Mouse (Mus musculus) left cerebral cortex, adult 11 months (tissue): ENCODE measurements around the gene Myh2.
A peak's percentile ranks its signal among the peaks of the same experiment; 100 is the strongest.

Experiments
- DNase-seq: peaks from one replicate; pipeline ENCODE4 v3.0.0; 2022; ENCODE audit warnings: low spot score

The Myh2 gene

GRCm38 (mm10) chr11:67151651-67152630 lies 18.9 kb upstream of the Myh2 start:
- no peak for DNase-seq

- peak; percentile 43 for DNase-seq
These were observed 17.7 kb upstream of the Myh2 start for GRCm38 (mm10) chr11:67153123-67153522.

- DNase-seq: no peak
These were observed 17.0 kb upstream of the Myh2 start for GRCm38 (mm10) chr11:67153843-67154242.

GRCm38 (mm10) chr11:67155650-67156049 lies 15.2 kb upstream of the Myh2 start:
- no peak for DNase-seq

GRCm38 (mm10) chr11:67160131-67160530 lies 10.7 kb upstream of the Myh2 start:
- DNase-seq: no peak

GRCm38 (mm10) chr11:67163701-67164100 lies 7.1 kb upstream of the Myh2 start:
- peak; percentile 23 for DNase-seq

- no peak for DNase-seq
These were observed 6.0 kb upstream of the Myh2 start for GRCm38 (mm10) chr11:67164851-67165250.

GRCm38 (mm10) chr11:67169301-67169700 lies 1.5 kb upstream of the Myh2 start:
- no peak for DNase-seq

GRCm38 (mm10) chr11:67172439-67172838 lies 1.6 kb downstream of the Myh2 start:
- DNase-seq: no peak

- no peak for DNase-seq
These were observed 5.5 kb downstream of the Myh2 start for GRCm38 (mm10) chr11:67176376-67176775.

- peak; percentile 8 for DNase-seq
These were observed 19.5 kb downstream of the Myh2 start for GRCm38 (mm10) chr11:67190316-67190715.

- DNase-seq: no peak
These were observed 20.0 kb downstream of the Myh2 start for GRCm38 (mm10) chr11:67190814-67191213.

- DNase-seq: no peak
These were observed 20.7 kb downstream of the Myh2 start for GRCm38 (mm10) chr11:67191496-67191895.

GRCm38 (mm10) chr11:67199321-67199720 lies 28.5 kb downstream of the Myh2 start:
- DNase-seq: no peak

- DNase-seq: no peak
These were observed 28.9 kb downstream of the Myh2 start, which contains the start of gene Myh1 for GRCm38 (mm10) chr11:67199752-67200151. Gene Myh1, plus strand, starts transcription at chr11:67200052.

- peak; percentile 5 for DNase-seq
These were observed 33.9 kb downstream of the Myh2 start for GRCm38 (mm10) chr11:67204766-67205165.

GRCm38 (mm10) chr11:67221803-67222202 lies 51.0 kb downstream of the Myh2 start:
- DNase-seq: no peak

- no peak for DNase-seq
These were observed 53.6 kb downstream of the Myh2 start for GRCm38 (mm10) chr11:67224466-67224865.

GRCm38 (mm10) chr11:67228731-67229130 lies 57.9 kb downstream of the Myh2 start:
- no peak for DNase-seq

GRCm38 (mm10) chr11:67229166-67229565 lies 58.3 kb downstream of the Myh2 start:
- DNase-seq: peak; percentile 12

- DNase-seq: no peak
These were observed 59.1 kb downstream of the Myh2 start for GRCm38 (mm10) chr11:67229946-67230345.

- peak; percentile 47 for DNase-seq
These were observed 65.0 kb downstream of the Myh2 start for GRCm38 (mm10) chr11:67235639-67236358.

- no peak for DNase-seq
These were observed 66.0 kb downstream of the Myh2 start for GRCm38 (mm10) chr11:67236799-67237198.
